Mouse (Mus musculus) liver, postnatal 0 days (tissue): Measurements from ENCODE around the gene Snx9.

Experiments
- CTCF ChIP-seq: sonication (generic); IDR thresholded peaks from 2 replicates; pipeline ENCODE4 v1.5.1; 2016; ENCODE audit warnings: antibody characterized with exemption, low read depth
- EP300 ChIP-seq: IDR thresholded peaks from 2 replicates; pipeline ENCODE4 v1.6.1; 2016; ENCODE audit warnings: antibody characterized with exemption, low read depth, mild to moderate bottlenecking

DNA sequence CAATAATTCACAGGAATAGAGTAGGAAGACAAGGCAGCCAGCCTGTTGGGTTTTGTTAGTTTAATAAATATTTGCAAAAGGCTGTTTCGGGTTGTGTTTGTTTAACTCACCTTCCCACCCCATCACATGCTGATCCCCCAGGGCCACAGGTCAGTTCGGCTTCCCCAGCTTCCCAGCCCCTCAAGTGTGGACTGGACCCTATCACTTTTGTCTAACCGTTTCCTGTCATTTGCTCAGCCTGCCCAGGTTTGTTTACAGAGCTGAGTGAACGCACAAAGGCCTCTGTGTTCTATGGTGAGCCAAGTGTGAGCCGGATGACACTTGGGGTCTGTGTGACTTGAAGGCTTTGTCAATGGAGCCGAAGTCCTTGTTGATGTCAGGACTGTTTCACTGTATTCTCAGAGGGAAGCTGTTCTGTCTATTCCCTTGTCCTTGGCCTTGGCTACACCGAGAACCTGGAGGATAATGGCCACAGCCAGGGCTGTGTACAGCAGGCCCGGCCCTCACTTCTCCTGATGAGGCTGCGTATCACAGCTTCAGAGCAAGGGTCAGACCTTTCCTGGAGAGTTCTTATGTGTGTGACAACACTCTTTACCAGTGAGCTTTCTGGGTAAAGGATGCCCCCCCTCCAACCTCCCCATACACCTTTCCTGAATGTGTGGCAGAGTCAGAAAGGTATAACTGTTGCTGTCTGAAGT lies 124.1 kb downstream of the Snx9 start:
- TF ChIP-seq CTCF, result no peak
- no peak for TF ChIP-seq EP300
